Mouse (Mus musculus): ENCODE results near the gene Ttf1.

The Ttf1 gene

GRCm38 (mm10) chr2:29060135-29060597 is at the start of gene Ttf1:
Gene Ttf1 (plus strand): TSS chr2:29060262.
- DNase-seq (ENCODE audit: low spot score in 2 of 2), result peak; percentile 89 to 94

- DNase-seq (ENCODE audit: low spot score in 2 of 2), result no peak
Observed at GRCm38 (mm10) chr2:29012523-29012922, 47.5 kb upstream of the Ttf1 start.

GRCm38 (mm10) chr2:29016599-29017587 is 43.2 kb upstream of the Ttf1 start:
- no peak for DNase-seq (ENCODE audit: low spot score in 2 of 2)

GRCm38 (mm10) chr2:29018680-29019079 is 41.4 kb upstream of the Ttf1 start:
- no peak for DNase-seq (ENCODE audit: low spot score in 2 of 2)

GRCm38 (mm10) chr2:29021025-29021424 is 39.0 kb upstream of the Ttf1 start:
- no peak for DNase-seq (ENCODE audit: low spot score in 2 of 2)

- DNase-seq (ENCODE audit: low spot score in 2 of 2), result no peak
Observed at GRCm38 (mm10) chr2:29023001-29023400, 37.1 kb upstream of the Ttf1 start.

GRCm38 (mm10) chr2:29025284-29025683 is 34.8 kb upstream of the Ttf1 start:
- peak; percentile 45 to 46 for DNase-seq (ENCODE audit: low spot score in 2 of 2)

- no peak for DNase-seq (ENCODE audit: low spot score in 2 of 2)
Observed at GRCm38 (mm10) chr2:29030048-29030734, 29.9 kb upstream of the Ttf1 start.

GRCm38 (mm10) chr2:29031951-29032350 is 28.1 kb upstream of the Ttf1 start:
- DNase-seq (ENCODE audit: low spot score in 2 of 2), result no peak

GRCm38 (mm10) chr2:29034542-29035475 is 25.3 kb upstream of the Ttf1 start:
- no peak for DNase-seq (ENCODE audit: low spot score in 2 of 2)

GRCm38 (mm10) chr2:29035698-29036097 is 24.4 kb upstream of the Ttf1 start:
- DNase-seq (ENCODE audit: low spot score in 2 of 2), result no peak

GRCm38 (mm10) chr2:29039741-29040140 is 20.3 kb upstream of the Ttf1 start:
- DNase-seq (ENCODE audit: low spot score in 2 of 2), result no peak

GRCm38 (mm10) chr2:29040594-29041476 is 19.2 kb upstream of the Ttf1 start:
- DNase-seq (ENCODE audit: low spot score in 2 of 2), result no peak

GRCm38 (mm10) chr2:29041477-29041768 is 18.6 kb upstream of the Ttf1 start:
- DNase-seq (ENCODE audit: low spot score in 2 of 2), result no peak

- no peak for DNase-seq (ENCODE audit: low spot score in 2 of 2)
Observed at GRCm38 (mm10) chr2:29042124-29042523, 17.9 kb upstream of the Ttf1 start.

- DNase-seq (ENCODE audit: low spot score in 2 of 2), result peak; percentile 37 to 39
Observed at GRCm38 (mm10) chr2:29046151-29046550, 13.9 kb upstream of the Ttf1 start.

GRCm38 (mm10) chr2:29051932-29052331 is 8.1 kb upstream of the Ttf1 start:
- no peak for DNase-seq (ENCODE audit: low spot score in 2 of 2)

GRCm38 (mm10) chr2:29052943-29053454 is 7.1 kb upstream of the Ttf1 start:
- DNase-seq (ENCODE audit: low spot score in 2 of 2), result peak; percentile 60 to 66

- DNase-seq (ENCODE audit: low spot score in 2 of 2), result peak; percentile 72 to 83
Observed at GRCm38 (mm10) chr2:29053802-29054544, 6.1 kb upstream of the Ttf1 start.

GRCm38 (mm10) chr2:29054545-29054935 is 5.5 kb upstream of the Ttf1 start:
- no peak for DNase-seq (ENCODE audit: low spot score in 2 of 2)
